Mouse (Mus musculus) heart, embryonic 11.5 days (tissue): ENCODE measurements around the gene Dnajc25. TPM values are rescaled to one million over a fixed set of nuclear protein-coding genes. Genes with fewer than 3 reads are reported as not detected.

Source experiments
- ATAC-seq: fragments of 200-750 bp; cut with Nextera tagmentation; replicated peaks from 2 replicates; pipeline ENCODE4 v1.8.0; 2017; ENCODE audit warnings: moderate library complexity; ENCODE audit not compliant: insufficient number of reproducible peaks, low FRiP score, low TSS enrichment
- H3K27ac ChIP-seq: fragments of 300-500 bp; sonication (generic); 2 replicates; pipeline ENCODE4 v1.5.1; 2014; ENCODE audit warnings: mild to moderate bottlenecking, low read depth, low read length
- H3K27me3 ChIP-seq: fragments of 300-500 bp; sonication (generic); 2 replicates; pipeline ENCODE4 v1.6.1; 2014; ENCODE audit warnings: mild to moderate bottlenecking, low read length, mixed read lengths; ENCODE audit not compliant: control insufficient read depth, insufficient read depth
- H3K36me3 ChIP-seq: fragments of 300-500 bp; sonication (generic); 2 replicates; pipeline ENCODE4 v1.6.1; 2014; ENCODE audit warnings: mild to moderate bottlenecking, low read length, moderate library complexity, mixed read lengths; ENCODE audit not compliant: control insufficient read depth, insufficient read depth
- H3K4me1 ChIP-seq: fragments of 300-500 bp; sonication (generic); 2 replicates; pipeline ENCODE4 v1.6.1; 2014; ENCODE audit warnings: low read length; ENCODE audit not compliant: control insufficient read depth, insufficient read depth
- H3K4me2 ChIP-seq: fragments of 300-500 bp; sonication (generic); 2 replicates; pipeline ENCODE4 v1.6.1; 2014; ENCODE audit warnings: mild to moderate bottlenecking, moderate library complexity
- H3K4me3 ChIP-seq: fragments of 300-500 bp; sonication (generic); 2 replicates; pipeline ENCODE4 v1.5.1; 2014; ENCODE audit warnings: low read depth, low read length
- H3K9ac ChIP-seq: fragments of 300-500 bp; sonication (generic); 2 replicates; pipeline ENCODE4 v1.6.1; 2014; ENCODE audit warnings: mild to moderate bottlenecking, low read depth, low read length, moderate library complexity
- H3K9me3 ChIP-seq: fragments of 300-500 bp; sonication (generic); replicated peaks from 2 replicates; pipeline ENCODE4 v1.6.1; 2016; ENCODE audit warnings: low read length; ENCODE audit not compliant: control insufficient read depth
- WGBS: fragments of 180-500 bp; shearing (Covaris S2); extraction: QIAGEN DNeasy Blood & Tissue Kit; methylation state at CpG from one replicate; pipeline ENCODE4 v1.1.7; 2014; ENCODE audit not compliant: insufficient replicate concordance; 5-methylcytosine and 5-hydroxymethylcytosine counted together
- polyA plus RNA-seq: library from polyadenylated mRNA; unstranded; fragments of >200 nt; fragmentation: Nextera tagmentation; extraction: Ambion mirVana; gene quantifications from 2 replicates; pipeline ENCODE4 v1.2.1, GENCODE M21; 2014

Dnajc25 gene
- polyA plus RNA-seq, 1 experiment from 2014 or later: 10.6 TPM

GRCm38 (mm10) chr4:59037525-59037924 lies 42.7 kb downstream of the Dnajc25 start:
- Histone ChIP-seq H3K9me3 (no peaks in the 10 kb centered on the region), H3K27ac (no peak overlapping the region)
- WGBS: 57% methylated on average over 3 of the region's 3 CpGs

DNA sequence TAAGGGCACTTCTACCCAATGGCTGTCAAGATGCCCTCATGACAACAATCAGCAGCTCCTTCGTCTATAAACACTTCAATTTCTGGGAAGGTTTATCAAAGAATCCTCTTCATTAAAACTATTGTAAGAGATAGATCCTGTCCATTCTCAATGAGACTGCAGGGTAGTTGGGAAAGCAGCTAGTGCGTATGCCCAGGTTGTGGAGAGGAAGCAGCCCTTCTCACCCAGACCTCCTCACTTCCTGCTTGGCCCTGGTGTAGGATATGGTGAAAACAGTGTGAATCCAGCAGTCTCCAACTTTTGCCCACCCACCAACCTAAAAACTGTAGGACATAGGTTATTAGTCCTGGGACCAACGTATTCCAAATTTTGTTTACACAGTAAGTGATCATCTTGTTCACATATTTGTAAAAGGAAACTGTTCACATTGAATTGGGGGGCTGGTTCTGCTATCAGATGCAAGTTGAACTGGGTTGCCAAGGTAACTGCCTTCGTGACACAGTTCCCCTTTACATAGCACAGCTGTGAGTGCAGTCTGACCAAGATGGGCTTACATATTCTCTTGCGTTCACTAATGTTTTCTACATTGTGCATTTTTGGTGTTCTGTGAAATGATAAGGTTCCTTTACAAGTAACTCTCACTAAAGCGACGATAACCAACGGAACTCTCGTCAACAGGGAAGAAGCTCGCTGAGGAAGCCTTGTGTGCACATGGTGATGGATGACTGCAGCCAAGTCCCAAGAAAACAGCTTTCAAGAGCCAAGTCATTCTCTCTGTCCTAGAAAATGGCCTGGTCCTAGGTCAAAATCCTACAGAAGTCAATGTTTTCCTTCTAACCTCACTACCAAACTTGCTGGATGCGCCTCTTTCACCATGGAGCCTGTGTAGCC lies 45.8 kb downstream of the Dnajc25 start:
- Histone ChIP-seq H3K4me1 (no peaks in the 10 kb centered on the region), H3K4me2 (no peak overlapping the region), H3K27ac (no peak overlapping the region), H3K9me3 (no peaks in the 10 kb centered on the region), H3K36me3 (no peaks in the 10 kb centered on the region; the same call in 1 of the 2 replicates), H3K27me3 (no peaks in the 10 kb centered on the region), H3K4me3 (no peak overlapping the region), H3K9ac (no peak overlapping the region)
- no peak for ATAC-seq
- WGBS: 84% methylated on average over 11 of the region's 11 CpGs

More at GRCm38 (mm10) chr4:59037525-59037924, 42.7 kb downstream of the Dnajc25 start:
- no peaks in the 10 kb centered on the region for H3K27me3 ChIP-seq
- no peak for ATAC-seq
- no peak overlapping the region for H3K4me2 ChIP-seq
- H3K4me3 ChIP-seq: no peak overlapping the region
- no peaks in the 10 kb centered on the region for H3K4me1 ChIP-seq
- no peak overlapping the region for H3K9ac ChIP-seq
- H3K36me3 ChIP-seq: no peaks in the 10 kb centered on the region; the same call in 1 of the 2 replicates

- Histone ChIP-seq H3K4me3 (no peak overlapping the region), H3K27ac (no peak overlapping the region), H3K4me2 (no peak overlapping the region), H3K27me3 (no peaks in the 10 kb centered on the region), H3K9me3 (no peaks in the 10 kb centered on the region), H3K4me1 (no peaks in the 10 kb centered on the region), H3K36me3 (no peaks in the 10 kb centered on the region; the same call in 1 of the 2 replicates), H3K9ac (no peak overlapping the region)
- WGBS: 92% methylated on average over 5 of the region's 5 CpGs
- ATAC-seq: no peak
These were observed 48.2 kb downstream of the Dnajc25 start for GRCm38 (mm10) chr4:59043074-59043473.

DNA sequence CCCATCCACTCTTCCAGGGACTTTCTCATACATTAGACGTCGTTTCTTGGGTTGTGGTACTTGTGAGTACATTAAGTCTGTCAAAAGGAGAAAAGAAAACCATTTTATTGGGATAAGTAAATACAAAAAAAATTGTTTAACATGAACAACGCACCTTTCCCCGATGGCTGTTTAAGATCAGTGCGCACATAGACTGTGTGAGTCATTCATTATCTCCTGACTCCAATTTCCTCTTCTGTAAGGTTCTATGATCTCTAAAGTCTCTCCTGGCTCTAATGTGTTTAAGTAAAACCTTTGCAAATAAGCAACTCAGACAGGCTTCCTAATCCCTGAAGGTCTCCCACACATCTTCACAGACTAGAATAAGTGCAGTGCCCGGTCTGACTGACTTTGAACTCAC lies 49.0 kb downstream of the Dnajc25 start:
- Histone ChIP-seq H3K36me3 (no peaks in the 10 kb centered on the region; the same call in 1 of the 2 replicates), H3K4me1 (no peaks in the 10 kb centered on the region), H3K4me2 (no peak overlapping the region), H3K27me3 (no peaks in the 10 kb centered on the region), H3K9ac (no peak overlapping the region), H3K9me3 (no peaks in the 10 kb centered on the region), H3K4me3 (no peak overlapping the region), H3K27ac (no peak overlapping the region)
- WGBS: 85% methylated on average over 6 of the region's 6 CpGs
- ATAC-seq: no peak

DNA sequence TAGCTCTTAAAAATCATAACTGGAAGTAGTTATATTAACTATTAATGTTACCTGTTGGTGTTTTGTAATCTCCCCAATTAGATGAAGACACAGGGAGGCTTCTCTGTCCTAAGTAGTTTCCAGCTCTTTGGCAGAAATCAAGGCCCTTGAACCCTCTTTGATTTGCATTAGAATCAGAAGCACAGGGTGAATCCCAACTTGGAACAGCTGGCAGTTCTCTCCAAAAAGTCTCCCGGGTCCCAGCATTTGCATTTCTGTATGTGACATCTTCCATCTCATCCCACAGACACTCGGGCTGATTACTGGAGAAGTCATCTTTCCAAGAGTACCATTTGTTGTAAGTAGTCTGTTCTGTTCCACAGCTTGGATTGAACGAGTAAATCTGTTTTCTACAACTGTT lies 52.4 kb downstream of the Dnajc25 start:
- no peak for ATAC-seq
- H3K4me3 ChIP-seq: no peak overlapping the region
- H3K9me3 ChIP-seq: no peaks in the 10 kb centered on the region
- WGBS: 43% methylated on average over 3 of the region's 3 CpGs
- H3K4me1 ChIP-seq: no peaks in the 10 kb centered on the region
- no peaks in the 10 kb centered on the region for H3K36me3 ChIP-seq
- H3K4me2 ChIP-seq: no peak overlapping the region
- no peak overlapping the region for H3K9ac ChIP-seq
- H3K27me3 ChIP-seq: no peaks in the 10 kb centered on the region
- H3K27ac ChIP-seq: no peak overlapping the region

- Histone ChIP-seq H3K9ac (no peak overlapping the region), H3K4me1 (peaks cover 5% of the 10 kb centered on the region; the same call in 1 of the 2 replicates), H3K4me2 (no peak overlapping the region), H3K9me3 (no peaks in the 10 kb centered on the region), H3K36me3 (no peaks in the 10 kb centered on the region), H3K27me3 (no peaks in the 10 kb centered on the region), H3K4me3 (no peak overlapping the region), H3K27ac (no peak overlapping the region)
- no peak for ATAC-seq
- 82% methylated on average over 1 of the region's 1 CpGs for WGBS
These were observed 56.2 kb downstream of the Dnajc25 start for GRCm38 (mm10) chr4:59051081-59051480.

GRCm38 (mm10) chr4:59057929-59058328 lies 63.1 kb downstream of the Dnajc25 start:
- H3K4me3 ChIP-seq: no peak overlapping the region
- H3K9ac ChIP-seq: no peak overlapping the region
- H3K4me1 ChIP-seq: peaks cover 5% of the 10 kb centered on the region; the same call in 1 of the 2 replicates
- no peak overlapping the region for H3K4me2 ChIP-seq
- ATAC-seq: no peak
- WGBS: 81% methylated on average over 3 of the region's 3 CpGs
- H3K27ac ChIP-seq: no peak overlapping the region
- H3K36me3 ChIP-seq: no peaks in the 10 kb centered on the region
- H3K9me3 ChIP-seq: no peaks in the 10 kb centered on the region
- no peaks in the 10 kb centered on the region for H3K27me3 ChIP-seq

DNA sequence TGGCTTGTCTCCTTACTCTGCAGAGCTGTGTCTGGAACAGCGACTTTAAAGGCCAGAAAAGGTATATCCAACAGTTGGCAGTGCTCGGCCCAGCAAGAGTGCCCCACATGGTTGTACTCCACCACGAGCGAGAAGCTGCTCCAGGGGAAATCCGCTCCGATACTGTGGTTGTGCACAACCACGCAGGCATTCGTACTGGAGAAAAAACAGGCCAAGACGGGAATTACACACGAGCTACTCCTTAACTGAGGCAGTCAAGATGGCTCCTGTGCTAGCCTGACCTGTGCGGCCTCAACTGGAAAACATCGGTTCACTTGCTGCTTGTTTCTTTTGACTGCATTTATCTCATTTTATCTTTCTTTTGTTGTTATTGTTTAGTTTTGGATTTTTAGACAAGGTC lies 67.7 kb downstream of the Dnajc25 start:
- Histone ChIP-seq H3K9ac (no peak overlapping the region), H3K36me3 (no peaks in the 10 kb centered on the region), H3K27ac (no peak overlapping the region), H3K9me3 (no peaks in the 10 kb centered on the region), H3K4me2 (no peak overlapping the region), H3K4me1 (no peaks in the 10 kb centered on the region), H3K27me3 (no peaks in the 10 kb centered on the region), H3K4me3 (no peak overlapping the region)
- 70% methylated on average over 12 of the region's 12 CpGs for WGBS
- ATAC-seq: no peak

GRCm38 (mm10) chr4:59069276-59069675 lies 74.4 kb downstream of the Dnajc25 start:
- H3K4me2 ChIP-seq: no peak overlapping the region
- 45% methylated on average over 3 of the region's 3 CpGs for WGBS
- H3K27me3 ChIP-seq: no peaks in the 10 kb centered on the region
- H3K9ac ChIP-seq: no peak overlapping the region
- no peaks in the 10 kb centered on the region for H3K4me1 ChIP-seq
- H3K27ac ChIP-seq: no peak overlapping the region
- no peaks in the 10 kb centered on the region for H3K9me3 ChIP-seq
- H3K4me3 ChIP-seq: no peak overlapping the region
- ATAC-seq: no peak
- no peaks in the 10 kb centered on the region for H3K36me3 ChIP-seq
